Mouse (Mus musculus) lung, embryonic 14.5 days (tissue): Measurements from ENCODE around the gene Ino80e. TPM values are rescaled to one million over a fixed set of nuclear protein-coding genes. Genes with fewer than 3 reads are reported as not detected.

Experiments
- ATAC-seq: fragments of 200-750 bp; cut with Nextera tagmentation; 2 replicates; pipeline ENCODE4 v1.8.0; 2017; ENCODE audit warnings: mild to moderate bottlenecking, moderate TSS enrichment, moderate library complexity; ENCODE audit not compliant: insufficient read depth
- DNase-seq: peaks from one replicate; pipeline ENCODE4 v3.0.0-alpha.2; 2015
- H3K27ac ChIP-seq: fragments of 300-500 bp; sonication (generic); 2 replicates; pipeline ENCODE4 v1.5.1; 2014; ENCODE audit warnings: low read depth, mild to moderate bottlenecking, moderate library complexity
- H3K27me3 ChIP-seq: fragments of 300-500 bp; sonication (generic); 2 replicates; pipeline ENCODE4 v1.6.1; 2014; ENCODE audit warnings: low read length, control low read depth; ENCODE audit not compliant: insufficient read depth
- H3K36me3 ChIP-seq: fragments of 300-500 bp; sonication (generic); 2 replicates; pipeline ENCODE4 v1.6.1; 2014; ENCODE audit warnings: control low read depth; ENCODE audit not compliant: insufficient read depth
- H3K4me1 ChIP-seq: fragments of 300-500 bp; sonication (generic); 2 replicates; pipeline ENCODE4 v1.6.1; 2014; ENCODE audit warnings: antibody characterized with exemption, control low read depth; ENCODE audit not compliant: insufficient read depth
- H3K4me2 ChIP-seq: fragments of 300-500 bp; sonication (generic); 2 replicates; pipeline ENCODE4 v1.6.1; 2014; ENCODE audit warnings: mild to moderate bottlenecking
- H3K4me3 ChIP-seq: fragments of 300-500 bp; sonication (generic); 2 replicates; pipeline ENCODE4 v1.5.1; 2014; ENCODE audit warnings: low read depth, low read length
- H3K9ac ChIP-seq: fragments of 300-500 bp; sonication (generic); 2 replicates; pipeline ENCODE4 v1.6.1; 2014
- H3K9me3 ChIP-seq: fragments of 300-500 bp; sonication (generic); 2 replicates; pipeline ENCODE4 v1.6.1; 2016; ENCODE audit warnings: low read depth, low read length, control low read depth
- CTCF ChIP-seq: IDR thresholded peaks from 2 replicates; pipeline ENCODE4 v1.5.1; 2016; ENCODE audit warnings: antibody characterized with exemption, low read depth
- WGBS: fragments of 180-500 bp; shearing (Covaris S2); extraction: QIAGEN DNeasy Blood & Tissue Kit; methylation state at CpG from one replicate; pipeline ENCODE4 v1.1.7; 2014; 5-methylcytosine and 5-hydroxymethylcytosine counted together
- polyA plus RNA-seq: library from polyadenylated mRNA; unstranded; fragments of >200 nt; fragmentation: Nextera tagmentation; extraction: Ambion mirVana; gene quantifications from 2 replicates; pipeline ENCODE4 v1.2.1, GENCODE M21; 2014

Ino80e gene
- polyA plus RNA-seq, 1 experiment from 2014 or later = 92.9 TPM

DNA sequence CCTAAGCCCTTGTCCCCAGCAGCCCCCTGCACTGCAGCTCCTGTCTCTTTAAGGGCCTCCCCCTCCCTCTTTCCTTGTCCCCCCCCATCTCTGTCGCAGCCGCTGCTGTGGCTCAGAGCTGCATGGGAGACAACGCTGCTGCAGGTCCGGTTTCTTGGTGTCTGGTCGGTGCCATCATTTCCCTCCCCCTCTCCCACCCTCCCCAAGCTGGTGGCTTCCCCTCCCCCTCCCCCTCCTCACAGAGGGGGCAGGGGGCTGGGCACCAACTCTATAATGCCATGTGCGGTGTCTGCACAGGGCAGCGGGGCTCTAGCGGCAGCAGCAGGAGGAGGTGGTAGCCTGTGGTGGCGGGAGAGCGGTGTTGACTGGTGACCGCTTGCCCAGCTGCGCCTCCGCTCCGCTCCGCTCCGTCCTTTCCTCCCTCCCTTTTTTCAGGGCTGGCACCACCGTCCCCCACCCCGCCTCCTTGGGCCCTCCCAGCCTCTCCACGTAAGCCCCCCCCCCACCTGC lies 38.9 kb downstream of the Ino80e start:
- Histone ChIP-seq H3K9me3 (no peaks in the 10 kb centered on the region), H3K4me2 (peak overlapping the region; percentile 57), H3K36me3 (no peaks in the 10 kb centered on the region), H3K27me3 (peaks cover 22% of the 10 kb centered on the region), H3K4me1 (no peaks in the 10 kb centered on the region), H3K9ac (peak overlapping the region; percentile 23; the same call in 1 of the 2 replicates), H3K4me3 (peak overlapping the region; percentile 25), H3K27ac (no peak overlapping the region)
- WGBS = 0% methylated on average over 17 of the region's 19 CpGs
- ATAC-seq (no peak), DNase-seq (no peak)
- TF ChIP-seq CTCF = no peak

DNA sequence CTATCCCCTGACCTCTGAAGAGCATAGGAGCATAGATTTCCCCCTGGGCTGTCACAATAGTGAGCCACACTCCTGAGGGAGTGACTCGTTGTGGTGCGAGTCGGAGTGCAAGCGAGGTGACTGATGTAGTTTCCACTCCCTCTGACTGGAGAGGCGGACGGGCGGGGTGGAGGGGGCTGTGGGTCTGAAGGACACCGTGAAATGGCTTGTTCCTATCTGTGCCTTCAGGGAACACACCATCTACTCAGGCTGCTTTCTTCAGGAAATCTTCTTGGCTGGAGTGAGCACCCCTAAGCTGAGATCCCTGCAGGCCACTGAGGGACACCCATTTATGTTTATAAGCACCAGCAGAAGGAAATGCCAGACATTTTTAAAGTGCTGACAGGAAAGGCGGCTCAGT lies 39.4 kb downstream of the Ino80e start:
- peak overlapping the region; percentile 57; the same call in 1 of the 2 replicates for H3K4me2 ChIP-seq

DNA sequence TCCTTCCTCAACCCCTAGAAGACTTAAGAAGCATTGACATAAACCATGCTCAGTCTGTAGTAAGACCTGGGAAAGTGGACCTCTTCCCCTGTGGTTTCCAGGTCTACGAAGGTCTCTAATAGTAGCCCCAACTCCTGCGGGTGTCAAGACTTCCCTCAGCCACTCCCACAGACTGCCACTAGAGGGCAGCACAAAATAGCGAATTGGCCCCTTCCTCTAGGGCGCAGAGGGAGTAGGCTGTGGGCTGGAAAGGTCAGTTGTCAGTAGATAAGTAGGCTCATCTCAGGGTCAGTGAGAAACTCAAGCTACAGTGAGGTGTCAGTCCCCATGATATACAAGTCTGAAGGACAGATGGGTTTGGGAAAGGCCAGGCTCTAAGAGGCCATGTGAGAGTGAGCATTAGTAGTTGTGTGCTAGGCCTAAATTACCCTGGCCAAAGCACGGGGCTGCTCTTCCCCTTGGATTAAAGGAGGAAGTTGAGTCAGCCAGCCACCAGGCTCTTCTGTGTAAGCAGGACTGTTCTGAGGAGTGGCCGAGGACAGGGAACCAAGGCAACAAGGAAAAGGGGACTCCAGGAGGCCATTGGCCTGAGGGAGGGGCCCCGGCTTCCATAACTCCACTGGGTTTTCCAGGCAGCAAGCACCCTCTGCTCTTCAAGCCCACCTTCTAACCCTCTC lies 40.2 kb downstream of the Ino80e start:
- no peaks in the 10 kb centered on the region for H3K4me1 ChIP-seq

More for the DNA sequence above, 39.4 kb downstream of the Ino80e start:
- ATAC-seq (no peak), DNase-seq (no peak)
- Histone ChIP-seq H3K27ac (no peak overlapping the region), H3K4me1 (no peaks in the 10 kb centered on the region), H3K36me3 (no peaks in the 10 kb centered on the region), H3K9ac (no peak overlapping the region), H3K9me3 (no peaks in the 10 kb centered on the region), H3K4me3 (peak overlapping the region; percentile 25; the same call in 1 of the 2 replicates), H3K27me3 (peaks cover 22% of the 10 kb centered on the region)
- no peak for TF ChIP-seq CTCF
- 10% methylated on average over 9 of the region's 9 CpGs for WGBS

DNA sequence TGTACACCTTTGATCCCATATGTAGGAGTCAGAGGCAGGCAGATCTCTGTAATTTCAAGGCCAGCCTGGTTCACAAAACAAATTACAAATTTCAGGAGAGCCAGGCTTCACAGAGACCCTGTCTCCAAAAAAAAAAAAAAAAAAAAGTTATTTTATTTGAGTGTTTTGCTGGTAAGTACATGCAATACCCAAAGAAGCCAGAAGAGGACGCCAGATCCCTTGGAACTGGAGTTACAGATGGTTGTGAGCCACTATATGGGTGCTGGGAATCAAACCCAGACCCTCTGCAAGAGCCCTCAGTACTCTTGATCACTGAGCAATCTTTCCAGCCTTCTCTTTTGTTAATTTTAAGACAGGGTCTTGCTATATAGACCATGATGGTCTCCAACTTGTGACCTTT lies 43.4 kb downstream of the Ino80e start:
- DNase-seq (no peak), ATAC-seq (no peak)
- Histone ChIP-seq H3K9ac (no peak overlapping the region), H3K9me3 (no peaks in the 10 kb centered on the region), H3K4me1 (no peaks in the 10 kb centered on the region), H3K4me2 (no peak overlapping the region), H3K27me3 (peaks cover 15% of the 10 kb centered on the region), H3K36me3 (no peaks in the 10 kb centered on the region), H3K27ac (no peak overlapping the region), H3K4me3 (no peak overlapping the region)
- peak; percentile 35 for TF ChIP-seq CTCF
- 16% methylated on average over 1 of the region's 1 CpGs for WGBS

More for the DNA sequence above, 40.2 kb downstream of the Ino80e start:
- Histone ChIP-seq H3K36me3 (no peaks in the 10 kb centered on the region), H3K9me3 (no peaks in the 10 kb centered on the region), H3K27ac (no peak overlapping the region), H3K9ac (no peak overlapping the region), H3K27me3 (peaks cover 22% of the 10 kb centered on the region), H3K4me3 (no peak overlapping the region), H3K4me2 (no peak overlapping the region)
- TF ChIP-seq CTCF = peak; percentile 96
- 25% methylated on average over 7 of the region's 7 CpGs for WGBS
- peak; percentile 92 for DNase-seq
- peak; percentile 52 for ATAC-seq

DNA sequence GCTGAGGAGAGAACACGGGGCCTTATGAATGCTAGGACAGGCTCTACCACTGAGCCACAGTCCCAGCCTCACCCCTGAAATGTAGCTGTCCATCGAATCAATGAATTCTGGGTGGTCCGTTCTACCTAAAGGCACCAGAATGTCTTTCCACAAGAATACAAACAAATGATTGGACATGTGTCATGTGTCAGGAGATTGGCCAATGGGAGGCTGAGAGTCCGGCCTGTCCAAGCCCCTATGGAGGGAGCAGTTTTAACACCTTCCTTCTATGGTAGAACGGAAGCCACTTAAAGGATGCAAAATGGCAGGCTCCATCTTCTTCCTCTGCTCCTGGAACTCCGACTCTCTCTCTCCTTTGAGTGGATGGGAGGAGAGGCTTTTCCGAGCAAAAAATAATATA lies 44.6 kb downstream of the Ino80e start:
- Histone ChIP-seq H3K9me3 (no peaks in the 10 kb centered on the region), H3K9ac (no peak overlapping the region), H3K4me3 (no peak overlapping the region), H3K4me2 (no peak overlapping the region), H3K27me3 (peaks cover 7% of the 10 kb centered on the region), H3K36me3 (no peaks in the 10 kb centered on the region), H3K27ac (no peak overlapping the region), H3K4me1 (no peaks in the 10 kb centered on the region)
- DNase-seq (no peak), ATAC-seq (no peak)
- TF ChIP-seq CTCF = no peak
- 70% methylated on average over 7 of the region's 7 CpGs for WGBS

DNA sequence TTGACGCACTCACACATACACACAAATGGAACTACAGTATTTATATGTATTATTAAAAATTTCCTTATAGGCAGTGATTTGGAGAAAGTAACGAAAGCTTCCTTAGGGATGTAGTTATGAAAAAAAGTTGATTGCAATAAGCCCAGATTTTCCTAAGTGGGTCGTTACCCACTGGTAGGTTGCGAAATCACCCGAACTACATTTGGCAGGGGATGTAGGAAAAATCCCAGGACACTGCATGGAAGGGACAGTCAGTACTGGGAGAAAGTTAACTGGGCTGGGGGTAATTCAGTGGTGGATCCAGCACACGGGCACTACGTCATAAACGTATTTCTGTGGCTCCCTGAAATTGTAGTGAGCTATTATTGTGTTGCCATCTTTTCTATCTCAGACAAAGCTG lies 45.7 kb downstream of the Ino80e start:
- Histone ChIP-seq H3K4me3 (no peak overlapping the region), H3K9ac (no peak overlapping the region), H3K27ac (no peak overlapping the region), H3K36me3 (no peaks in the 10 kb centered on the region), H3K9me3 (no peaks in the 10 kb centered on the region), H3K27me3 (no peaks in the 10 kb centered on the region), H3K4me2 (no peak overlapping the region), H3K4me1 (no peaks in the 10 kb centered on the region)
- DNase-seq = peak; percentile 25
- TF ChIP-seq CTCF = no peak
- 75% methylated on average over 8 of the region's 8 CpGs for WGBS
- no peak for ATAC-seq

DNA sequence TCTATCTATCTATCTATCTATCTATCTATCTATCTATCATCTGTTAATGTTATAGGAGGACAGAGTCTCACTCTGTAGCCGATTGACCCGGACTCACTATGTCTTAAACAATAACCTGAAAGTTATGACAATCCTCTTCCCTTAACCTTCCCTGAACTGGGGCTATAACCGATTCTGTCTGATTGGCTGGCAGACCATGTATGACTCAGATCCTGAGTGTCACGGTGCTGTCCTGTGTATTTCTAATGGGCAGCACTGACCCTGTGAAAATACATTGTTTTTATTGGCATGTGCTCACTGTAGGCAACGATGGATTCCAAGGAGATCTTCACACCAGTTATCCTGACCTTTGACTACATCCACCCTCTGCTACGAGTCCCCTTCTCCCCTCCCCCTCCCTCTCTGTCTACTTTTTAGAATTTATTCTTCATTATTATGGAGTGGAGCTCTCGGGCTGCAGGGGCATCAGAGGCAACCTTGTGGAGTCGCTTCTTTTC lies 46.4 kb downstream of the Ino80e start:
- no peaks in the 10 kb centered on the region for H3K27me3 ChIP-seq
- ATAC-seq (no peak), DNase-seq (no peak)
- no peak overlapping the region for H3K27ac ChIP-seq
- no peak overlapping the region for H3K4me3 ChIP-seq
- no peak overlapping the region for H3K9ac ChIP-seq
- H3K9me3 ChIP-seq = no peaks in the 10 kb centered on the region
- WGBS = 51% methylated on average over 8 of the region's 8 CpGs
- no peaks in the 10 kb centered on the region for H3K4me1 ChIP-seq
- no peak for TF ChIP-seq CTCF
- H3K4me2 ChIP-seq = no peak overlapping the region
- H3K36me3 ChIP-seq = no peaks in the 10 kb centered on the region
